Mouse (Mus musculus) intestine, postnatal 0 days (tissue): Measurements from ENCODE around the gene 6430628N08Rik. TPM values are rescaled to one million over a fixed set of nuclear protein-coding genes. Genes with fewer than 3 reads are reported as not detected.

Experiments
- ATAC-seq: fragments of 200-750 bp; cut with Nextera tagmentation; 2 replicates; pipeline ENCODE4 v1.8.0; 2017; ENCODE audit warnings: mild to moderate bottlenecking, moderate TSS enrichment, moderate library complexity
- H3K27ac ChIP-seq: fragments of 300-500 bp; sonication (generic); 2 replicates; pipeline ENCODE4 v1.5.1; 2014; ENCODE audit warnings: mild to moderate bottlenecking, low read depth, low read length, moderate library complexity
- H3K27me3 ChIP-seq: fragments of 300-500 bp; sonication (generic); replicated peaks from 2 replicates; pipeline ENCODE4 v1.6.1; 2014; ENCODE audit warnings: low read length, mixed read lengths; ENCODE audit not compliant: control insufficient read depth, insufficient read depth
- H3K36me3 ChIP-seq: fragments of 300-500 bp; sonication (generic); 2 replicates; pipeline ENCODE4 v1.6.1; 2014; ENCODE audit warnings: mild to moderate bottlenecking, moderate library complexity; ENCODE audit not compliant: control insufficient read depth, insufficient read depth
- H3K4me1 ChIP-seq: fragments of 300-500 bp; sonication (generic); replicated peaks from 2 replicates; pipeline ENCODE4 v1.6.1; 2014; ENCODE audit warnings: antibody characterized with exemption, low read length, mixed read lengths; ENCODE audit not compliant: control insufficient read depth, insufficient read depth
- H3K4me2 ChIP-seq: fragments of 300-500 bp; sonication (generic); replicated peaks from 2 replicates; pipeline ENCODE4 v1.6.1; 2014; ENCODE audit warnings: low read depth, mild to moderate bottlenecking, moderate library complexity
- H3K4me3 ChIP-seq: fragments of 300-500 bp; sonication (generic); 2 replicates; pipeline ENCODE4 v1.5.1; 2014; ENCODE audit warnings: low read depth, low read length
- H3K9ac ChIP-seq: fragments of 300-500 bp; sonication (generic); 2 replicates; pipeline ENCODE4 v1.6.1; 2014; ENCODE audit warnings: mild to moderate bottlenecking, low read depth, low read length
- H3K9me3 ChIP-seq: fragments of 300-500 bp; sonication (generic); 2 replicates; pipeline ENCODE4 v1.6.1; 2016; ENCODE audit warnings: mixed run types; ENCODE audit not compliant: control insufficient read depth
- CTCF ChIP-seq: sonication (generic); IDR thresholded peaks from 2 replicates; pipeline ENCODE4 v1.5.1; 2016; ENCODE audit warnings: low read depth, mild to moderate bottlenecking, control low read depth, antibody characterized with exemption, moderate library complexity
- WGBS: fragments of 180-500 bp; shearing (Covaris S2); extraction: QIAGEN DNeasy Blood & Tissue Kit; methylation state at CpG from one replicate; pipeline ENCODE4 v1.1.7; 2014; 5-methylcytosine and 5-hydroxymethylcytosine counted together
- polyA plus RNA-seq: library from polyadenylated mRNA; unstranded; fragments of >200 nt; fragmentation: Nextera tagmentation; extraction: Ambion mirVana; gene quantifications from 2 replicates; pipeline ENCODE4 v1.2.1, GENCODE M21; 2015

6430628N08Rik gene
- polyA plus RNA-seq, 1 experiment from 2014 or later: not detected

- H3K36me3 ChIP-seq: peaks cover 33% of the 10 kb centered on the region; the same call in 1 of the 2 replicates
- H3K27ac ChIP-seq: no peak overlapping the region
- no peak for ATAC-seq
- H3K4me3 ChIP-seq: no peak overlapping the region
- no peak overlapping the region for H3K4me2 ChIP-seq
- TF ChIP-seq CTCF: no peak
- no peaks in the 10 kb centered on the region for H3K27me3 ChIP-seq
- 58% methylated on average over 9 of the region's 9 CpGs for WGBS
- H3K9me3 ChIP-seq: no peaks in the 10 kb centered on the region
- no peak overlapping the region for H3K9ac ChIP-seq
- no peaks in the 10 kb centered on the region; the same call in 1 of the 2 replicates for H3K4me1 ChIP-seq
Observed at GRCm38 (mm10) chr4:115878828-115879227, 11.6 kb upstream of the 6430628N08Rik start.

GRCm38 (mm10) chr4:115881183-115881582 lies 9.3 kb upstream of the 6430628N08Rik start:
- TF ChIP-seq CTCF: no peak
- no peak overlapping the region for H3K4me3 ChIP-seq
- H3K9me3 ChIP-seq: no peaks in the 10 kb centered on the region
- H3K4me1 ChIP-seq: no peaks in the 10 kb centered on the region
- ATAC-seq: no peak
- H3K4me2 ChIP-seq: no peak overlapping the region
- no peak overlapping the region for H3K27ac ChIP-seq
- H3K27me3 ChIP-seq: no peaks in the 10 kb centered on the region
- 28% methylated on average over 1 of the region's 1 CpGs for WGBS
- H3K9ac ChIP-seq: no peak overlapping the region
- 0 out of 2 replicates have a peak, but pooled peaks cover 19% of the 10 kb centered on the region for H3K36me3 ChIP-seq

GRCm38 (mm10) chr4:115882195-115882594 lies 8.3 kb upstream of the 6430628N08Rik start:
- WGBS: 53% methylated on average over 4 of the region's 4 CpGs
- no peak for ATAC-seq
- H3K27me3 ChIP-seq: no peaks in the 10 kb centered on the region
- no peak overlapping the region for H3K9ac ChIP-seq
- no peak for TF ChIP-seq CTCF
- no peak overlapping the region for H3K4me3 ChIP-seq
- H3K27ac ChIP-seq: no peak overlapping the region
- no peaks in the 10 kb centered on the region for H3K9me3 ChIP-seq
- H3K4me2 ChIP-seq: no peak overlapping the region
- H3K4me1 ChIP-seq: no peaks in the 10 kb centered on the region
- 0 out of 2 replicates have a peak, but pooled peaks cover 11% of the 10 kb centered on the region for H3K36me3 ChIP-seq

- H3K4me3 ChIP-seq: no peak within 1 kb of the TSS
- H3K4me1 ChIP-seq: no peaks in the 10 kb centered on the region
- H3K27ac ChIP-seq: no peak within 1 kb of the TSS
- ATAC-seq: no peak
- no peak within 1 kb of the TSS; the same call in 1 of the 2 replicates for H3K9ac ChIP-seq
- 73% methylated on average over 6 of the region's 6 CpGs for WGBS
- H3K27me3 ChIP-seq: 0 out of 2 replicates have a peak, but pooled peaks cover 3% of the 10 kb centered on the region
- no peaks in the 10 kb centered on the region for H3K9me3 ChIP-seq
- H3K36me3 ChIP-seq: no peaks in the 10 kb centered on the region
- TF ChIP-seq CTCF: no peak
- H3K4me2 ChIP-seq: no peak within 1 kb of the TSS
Observed at GRCm38 (mm10) chr4:115884022-115884421, 6.4 kb upstream of the 6430628N08Rik start, which contains the start of gene Kncn. Gene Kncn (plus strand): TSS chr4:115884400.

- Histone ChIP-seq H3K4me2 (no peak overlapping the region), H3K9ac (no peak overlapping the region), H3K4me1 (no peaks in the 10 kb centered on the region), H3K36me3 (no peaks in the 10 kb centered on the region), H3K9me3 (no peaks in the 10 kb centered on the region), H3K27me3 (peaks cover 11% of the 10 kb centered on the region; the same call in 1 of the 2 replicates), H3K4me3 (no peak overlapping the region), H3K27ac (no peak overlapping the region)
- no peak for ATAC-seq
- WGBS: 73% methylated on average over 3 of the region's 3 CpGs
- no peak for TF ChIP-seq CTCF
Observed at GRCm38 (mm10) chr4:115885846-115886245, 4.6 kb upstream of the 6430628N08Rik start.

- Histone ChIP-seq H3K36me3 (no peaks in the 10 kb centered on the region), H3K9ac (no peak overlapping the region), H3K4me2 (no peak overlapping the region), H3K27me3 (peaks cover 17% of the 10 kb centered on the region; the same call in 1 of the 2 replicates), H3K9me3 (no peaks in the 10 kb centered on the region), H3K4me1 (no peaks in the 10 kb centered on the region), H3K4me3 (no peak overlapping the region), H3K27ac (no peak overlapping the region)
- 41% methylated on average over 1 of the region's 1 CpGs for WGBS
- TF ChIP-seq CTCF: no peak
- no peak for ATAC-seq
Observed at GRCm38 (mm10) chr4:115886875-115887274, 3.6 kb upstream of the 6430628N08Rik start.
